Mouse (Mus musculus) adrenal gland, adult 8-10 months (tissue): Measurements from ENCODE around the gene Rarb. TPM values are rescaled to one million over a fixed set of nuclear protein-coding genes. Genes with fewer than 3 reads are reported as not detected.

Experiments
- DNase-seq: peaks from one replicate; pipeline ENCODE4 v3.0.0; 2022
- total RNA-seq, 4 experiments: library from RNA; stranded (reverse); gene quantifications; 2 replicates each; pipeline ENCODE4 v1.2.4; 2022

Gene Rarb
- total RNA-seq, 4 experiments from 2014 or later: 8.7 to 16.7 (median 11.1) TPM

GRCm38 (mm10) chr14:16574925-16575721 lies 243.8 kb downstream of the Rarb start:
- peak; percentile 86 for DNase-seq

- DNase-seq: no peak
These were observed 245.3 kb downstream of the Rarb start for GRCm38 (mm10) chr14:16573475-16574171.

- DNase-seq: no peak
These were observed 246.1 kb downstream of the Rarb start for GRCm38 (mm10) chr14:16572755-16573340.

GRCm38 (mm10) chr14:16569506-16570001 lies 249.4 kb downstream of the Rarb start:
- DNase-seq: no peak

- no peak for DNase-seq
These were observed 252.0 kb downstream of the Rarb start for GRCm38 (mm10) chr14:16566920-16567319.

GRCm38 (mm10) chr14:16563912-16564311 lies 255.0 kb downstream of the Rarb start:
- no peak for DNase-seq

- no peak for DNase-seq
These were observed 257.3 kb downstream of the Rarb start for GRCm38 (mm10) chr14:16561496-16562170.

GRCm38 (mm10) chr14:16559294-16560217 lies 259.4 kb downstream of the Rarb start:
- no peak for DNase-seq

GRCm38 (mm10) chr14:16558033-16558432 lies 260.9 kb downstream of the Rarb start:
- DNase-seq: no peak

- DNase-seq: no peak
These were observed 264.1 kb downstream of the Rarb start for GRCm38 (mm10) chr14:16554643-16555459.

GRCm38 (mm10) chr14:16554319-16554642 lies 264.7 kb downstream of the Rarb start:
- no peak for DNase-seq

- no peak for DNase-seq
These were observed 266.7 kb downstream of the Rarb start for GRCm38 (mm10) chr14:16552293-16552692.

- DNase-seq: no peak
These were observed 267.1 kb downstream of the Rarb start for GRCm38 (mm10) chr14:16551843-16552242.

GRCm38 (mm10) chr14:16548200-16548576 lies 270.8 kb downstream of the Rarb start:
- DNase-seq: no peak

GRCm38 (mm10) chr14:16547492-16548199 lies 271.3 kb downstream of the Rarb start:
- no peak for DNase-seq

GRCm38 (mm10) chr14:16544995-16545394 lies 274.0 kb downstream of the Rarb start:
- no peak for DNase-seq

- no peak for DNase-seq
These were observed 277.3 kb downstream of the Rarb start for GRCm38 (mm10) chr14:16541641-16542040.

- no peak for DNase-seq
These were observed 281.5 kb downstream of the Rarb start for GRCm38 (mm10) chr14:16537433-16537832.

GRCm38 (mm10) chr14:16528631-16529030 lies 290.3 kb downstream of the Rarb start:
- no peak for DNase-seq

- DNase-seq: peak; percentile 72
These were observed 292.8 kb downstream of the Rarb start for GRCm38 (mm10) chr14:16526120-16526519.
